Mouse (Mus musculus): Measurements from ENCODE around the gene Tmem132d.

- no peak for TF ChIP-seq CTCF (IDR thresholded peaks at IDR 0.05; ENCODE audit: control insufficient read depth, insufficient read depth, insufficient read length)
- no peak for TF ChIP-seq MYOD1 (IDR thresholded peaks at IDR 0.05; ENCODE audit: control insufficient read depth, insufficient read length, low read depth)
- no peak for TF ChIP-seq MYOG (IDR thresholded peaks at IDR 0.05; ENCODE audit: control insufficient read depth, extremely low read depth, insufficient read length)
- TF ChIP-seq FOSL1 (IDR thresholded peaks at IDR 0.05; ENCODE audit: insufficient read depth, low read length, poor library complexity, severe bottlenecking), result no peak
- TF ChIP-seq USF1 (IDR thresholded peaks at IDR 0.05; ENCODE audit: low read depth), result no peak
- TF ChIP-seq MAX (IDR thresholded peaks at IDR 0.05), result no peak
- TF ChIP-seq CEBPB (IDR thresholded peaks at IDR 0.05; ENCODE audit: low read depth), result no peak
Observed at GRCm38 (mm10) chr5:128369814-128370213, 63.1 kb downstream of the Tmem132d start.
